Mouse (Mus musculus) v-Abl transformed pro-B cells (cell line): ENCODE results near the gene Col18a1.

Source experiments
- in situ Hi-C, 2 experiments: fragments of 400-800 bp; cut with MboI; formaldehyde crosslinking; loops; one replicate each; pipeline ENCODE4 v1.15.1; 2025; ENCODE audit not compliant: unreplicated experiment in 2 of 2

The Col18a1 gene

DNA sequence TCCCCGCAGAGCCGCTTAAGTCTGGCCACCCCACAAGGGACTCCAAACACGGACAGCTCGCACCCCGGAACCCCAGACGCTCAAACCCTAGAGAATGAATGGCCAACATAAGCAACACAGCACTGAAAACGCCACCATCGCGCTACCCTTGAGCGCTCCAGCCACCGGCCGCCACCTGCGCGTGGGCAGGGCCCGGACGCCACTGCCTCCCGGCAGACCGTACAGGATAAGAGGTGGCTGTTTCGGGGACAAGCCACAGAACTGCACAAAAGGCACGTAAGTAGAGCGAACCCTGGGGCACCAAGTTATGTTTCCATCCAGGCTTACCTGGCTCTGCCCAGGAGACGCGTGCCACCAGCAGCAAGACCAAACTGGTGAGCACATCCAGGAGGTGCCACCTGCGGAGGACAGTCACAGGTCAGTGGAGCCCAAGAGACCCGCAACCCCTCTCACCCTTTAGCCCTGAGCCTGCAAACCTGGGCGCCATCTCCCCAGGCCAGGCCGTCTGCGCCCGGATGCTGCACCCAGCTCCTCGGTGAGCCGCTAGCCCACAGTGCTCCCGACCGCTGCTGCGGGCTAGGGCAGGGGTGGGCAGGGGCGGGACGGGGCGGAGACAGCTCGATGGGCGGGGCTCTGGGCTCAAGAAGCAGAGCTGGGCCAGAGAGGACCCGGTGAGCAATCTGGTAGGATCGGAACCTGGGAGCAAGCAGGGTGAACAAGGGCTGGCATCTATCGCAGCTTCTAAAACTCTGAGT is at the start of gene Col18a1:
TSS of gene Col18a1 (minus strand) at position 586 of the 755 bp plus-strand sequence.
- in situ Hi-C loops = no loop called here

DNA sequence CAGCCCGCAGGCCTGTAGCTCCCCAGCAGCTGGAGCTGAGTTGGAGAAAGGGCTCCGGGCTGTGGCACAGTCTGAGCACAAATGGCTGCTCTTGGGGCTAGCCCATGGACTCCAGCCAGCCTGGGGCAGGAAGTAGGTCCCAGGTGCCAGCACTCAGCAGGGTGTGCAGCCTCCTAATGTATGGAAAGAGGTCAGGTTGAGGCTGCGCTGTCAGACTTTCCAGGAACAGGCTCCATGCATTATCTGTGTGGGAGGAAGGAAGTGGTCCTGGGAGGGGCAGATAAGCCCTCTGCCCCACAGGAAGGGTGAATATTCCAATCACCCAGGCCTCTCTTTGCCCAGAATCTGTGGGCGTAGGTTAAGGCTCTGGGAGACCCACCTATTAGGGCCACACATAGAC is 49.3 kb upstream of the Col18a1 start:
- in situ Hi-C loops = no loop called here

DNA sequence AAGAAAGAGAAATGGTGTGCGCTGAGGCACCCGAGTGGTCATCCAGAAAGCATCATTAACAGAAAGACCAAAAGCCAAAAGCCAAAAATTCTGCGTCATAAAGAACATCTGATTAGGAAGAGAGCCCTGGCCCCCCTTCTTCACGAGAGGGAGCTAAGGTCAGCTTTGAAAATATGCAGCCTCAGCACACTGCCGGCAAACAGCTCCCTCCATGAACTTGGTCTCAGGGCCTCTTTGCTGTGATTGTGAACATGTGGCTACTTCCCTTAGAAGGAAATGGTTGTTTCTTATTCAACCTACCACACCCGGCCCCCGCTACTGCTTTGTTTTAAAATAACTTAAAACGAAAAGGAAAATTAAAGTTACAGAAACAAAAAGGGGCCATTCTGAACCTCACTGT is 48.2 kb upstream of the Col18a1 start:
- in situ Hi-C loops = no loop called here

DNA sequence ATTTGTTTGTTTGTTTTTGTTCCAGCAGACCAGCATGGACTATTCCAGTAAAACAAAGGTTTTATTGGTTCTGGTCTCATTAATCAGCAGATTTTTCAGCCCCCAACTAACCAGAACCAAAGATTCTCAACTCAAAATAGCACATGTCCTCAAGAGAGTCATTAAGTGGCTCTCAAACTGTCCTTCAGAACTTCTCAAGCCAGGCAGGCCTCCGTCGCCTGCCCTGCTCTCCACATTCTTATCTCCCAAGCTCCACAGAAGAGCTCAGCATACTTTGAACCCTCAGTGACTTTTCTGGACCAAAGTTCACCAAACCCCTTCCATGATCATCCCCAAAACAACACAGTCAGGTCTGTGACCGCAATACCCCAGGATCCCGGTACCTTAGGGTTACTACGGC is 47.1 kb upstream of the Col18a1 start:
- in situ Hi-C loops = no loop called here

DNA sequence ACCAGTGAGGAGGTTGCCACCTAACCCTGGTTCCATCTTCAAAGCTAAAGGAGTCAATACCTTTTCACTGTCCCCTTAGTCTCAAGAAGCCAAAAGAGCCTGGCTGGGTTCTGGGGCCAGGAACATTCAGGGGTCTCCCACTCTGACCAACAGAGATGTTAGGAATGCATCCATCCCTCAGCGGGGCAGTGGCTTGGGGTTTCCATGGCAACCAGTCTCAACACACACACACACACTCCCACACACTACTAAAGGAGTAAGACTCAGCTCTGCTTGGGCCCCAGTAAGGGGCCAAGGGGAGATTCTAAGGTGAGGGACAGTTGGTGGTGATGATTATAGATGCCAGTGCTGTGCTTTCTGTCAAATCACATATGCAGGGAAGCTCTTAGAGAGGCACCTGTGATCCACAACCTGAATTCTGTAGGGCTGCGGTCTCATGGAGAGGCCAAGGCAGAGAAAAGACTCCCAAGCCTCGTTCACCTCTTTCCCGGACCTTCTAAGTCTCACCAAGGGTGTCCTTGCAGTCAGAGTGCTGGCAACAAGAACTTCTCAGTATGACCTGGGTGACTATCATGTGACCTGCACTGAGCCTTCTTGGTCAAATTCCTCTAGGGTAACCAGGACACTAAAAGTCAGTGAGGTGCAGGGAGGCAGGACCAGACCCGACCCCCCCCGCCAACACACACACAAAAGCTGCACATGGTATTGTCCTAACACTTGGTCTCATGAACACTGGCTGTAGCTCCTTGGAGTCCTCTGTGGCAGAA is 46.2 kb upstream of the Col18a1 start:
- in situ Hi-C loops = no loop called here

DNA sequence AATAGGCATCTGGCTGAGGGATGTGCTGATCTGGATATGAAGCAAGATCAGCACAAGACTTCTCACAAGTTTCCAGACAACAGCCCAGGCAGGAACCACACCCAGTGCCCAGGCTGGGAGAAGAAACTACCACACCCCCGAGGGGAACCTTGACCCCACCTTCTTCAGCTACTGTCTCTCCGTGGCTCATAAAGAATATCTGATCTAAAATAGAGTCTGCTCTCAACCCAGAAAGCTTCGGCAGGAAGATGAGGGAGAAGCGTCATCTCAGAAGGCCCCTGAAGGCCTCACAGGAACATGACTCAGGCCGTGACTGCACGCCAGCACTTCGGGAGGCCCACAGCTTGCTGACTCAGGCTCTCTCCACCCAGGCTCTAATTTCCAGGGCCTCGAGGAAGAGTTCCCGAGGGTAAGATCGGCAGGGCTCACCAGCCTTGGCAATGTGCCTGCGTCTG is 44.8 kb upstream of the Col18a1 start:
- in situ Hi-C loops = no loop called here

DNA sequence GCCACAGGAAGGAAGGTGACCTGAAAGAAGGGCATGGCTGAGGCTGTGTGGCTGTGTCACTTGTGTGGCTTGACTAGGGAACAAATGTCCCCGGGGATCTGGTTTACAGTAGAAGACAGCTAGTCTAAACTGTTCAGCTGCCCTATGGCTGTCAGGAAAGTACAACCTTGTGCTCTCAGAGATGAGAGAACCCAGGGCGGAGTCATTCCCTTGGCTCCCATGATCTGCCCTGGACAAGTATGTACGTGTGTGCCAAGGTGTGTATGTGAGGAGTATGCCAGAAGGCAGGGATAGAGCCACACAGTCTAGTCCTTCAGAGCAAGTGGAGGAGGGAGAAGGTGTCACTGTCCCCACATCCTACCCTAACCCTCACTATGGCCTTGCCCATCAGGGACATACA is 44.3 kb upstream of the Col18a1 start:
- in situ Hi-C loops = no loop called here

DNA sequence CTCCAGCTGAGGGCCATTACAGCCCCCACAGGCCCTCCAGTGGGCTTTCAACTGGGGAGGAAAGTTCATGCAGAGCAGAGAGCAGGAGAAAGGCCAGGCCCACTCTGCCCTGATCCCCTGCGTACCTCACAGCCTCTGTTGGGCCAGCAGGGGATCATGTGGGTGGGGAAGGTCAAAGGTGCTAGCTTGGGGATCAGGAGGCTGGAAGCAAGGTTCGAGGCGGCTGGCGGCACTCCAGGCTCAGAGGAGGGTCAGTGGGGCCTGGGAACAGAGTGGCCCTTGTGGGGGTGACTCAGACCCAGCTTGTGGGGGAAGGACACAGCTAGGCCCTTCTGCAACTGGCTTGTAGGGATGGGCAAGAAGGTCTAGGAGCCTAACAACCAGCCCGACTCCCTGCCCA is 42.9 kb upstream of the Col18a1 start:
- in situ Hi-C loops = no loop called here

DNA sequence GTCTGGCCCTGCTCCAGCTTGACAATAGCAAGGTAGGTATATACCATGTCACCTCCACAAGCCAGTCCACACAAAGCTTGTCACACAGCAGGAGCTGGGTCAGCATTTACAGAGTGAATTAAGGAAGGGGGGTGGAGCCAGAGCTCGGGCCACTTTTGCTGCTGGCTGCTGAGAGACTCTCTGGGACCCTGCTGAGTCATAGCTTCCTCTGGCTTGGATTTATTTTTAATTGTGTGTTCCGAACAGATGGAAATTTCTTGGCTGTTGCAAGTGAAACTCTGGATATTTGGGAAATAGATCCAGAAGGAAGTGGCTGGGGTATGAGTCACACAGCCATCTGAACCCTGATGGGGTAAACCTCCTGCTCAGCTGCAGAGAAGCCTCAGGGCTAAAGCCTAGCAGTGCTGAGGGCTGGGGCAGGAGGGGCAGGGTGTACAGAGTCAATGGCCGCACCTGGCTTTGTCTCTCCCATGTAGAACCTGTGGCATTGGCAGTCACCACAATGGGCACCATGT is 40.3 kb upstream of the Col18a1 start:
- in situ Hi-C loops = no loop called here

DNA sequence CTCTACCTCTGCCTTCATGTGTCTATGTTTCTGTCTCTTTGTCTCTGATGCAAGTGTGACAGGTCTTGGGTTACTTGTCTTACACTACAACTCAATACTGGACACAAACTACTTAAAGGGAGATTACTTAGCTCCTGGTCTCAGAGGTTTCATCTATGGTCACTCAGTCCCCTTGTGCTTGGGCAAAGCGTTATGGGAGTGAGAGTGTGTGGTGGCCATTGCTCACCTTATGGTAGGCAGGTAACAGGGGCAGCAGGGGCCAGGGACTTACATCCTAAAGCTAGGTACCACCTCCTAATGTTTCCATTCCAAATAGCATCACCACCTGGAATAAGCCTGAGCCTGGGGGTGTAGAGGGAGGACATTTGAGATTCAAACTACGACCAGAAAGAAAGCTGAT is 39.8 kb upstream of the Col18a1 start:
- in situ Hi-C loops = no loop called here

DNA sequence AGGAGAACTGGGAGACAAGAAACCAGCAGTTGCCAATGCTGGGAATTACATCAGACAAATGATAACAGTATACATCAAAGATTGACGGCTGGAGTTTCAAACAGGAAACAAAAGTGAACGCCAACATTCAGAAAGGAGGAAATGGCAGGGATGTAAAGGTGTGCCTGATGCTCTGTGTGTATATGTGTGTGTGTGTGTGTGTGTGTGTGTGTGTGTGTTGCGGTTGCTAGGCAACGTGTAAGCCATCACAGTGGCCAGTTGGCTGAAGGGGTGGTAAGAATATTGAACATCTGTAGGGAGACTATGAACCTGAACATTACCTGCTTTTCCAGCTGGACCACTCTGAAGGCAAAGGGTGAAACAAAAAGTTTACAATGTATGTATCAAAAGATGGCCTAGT is 37.6 kb upstream of the Col18a1 start:
- in situ Hi-C loops = no loop called here

DNA sequence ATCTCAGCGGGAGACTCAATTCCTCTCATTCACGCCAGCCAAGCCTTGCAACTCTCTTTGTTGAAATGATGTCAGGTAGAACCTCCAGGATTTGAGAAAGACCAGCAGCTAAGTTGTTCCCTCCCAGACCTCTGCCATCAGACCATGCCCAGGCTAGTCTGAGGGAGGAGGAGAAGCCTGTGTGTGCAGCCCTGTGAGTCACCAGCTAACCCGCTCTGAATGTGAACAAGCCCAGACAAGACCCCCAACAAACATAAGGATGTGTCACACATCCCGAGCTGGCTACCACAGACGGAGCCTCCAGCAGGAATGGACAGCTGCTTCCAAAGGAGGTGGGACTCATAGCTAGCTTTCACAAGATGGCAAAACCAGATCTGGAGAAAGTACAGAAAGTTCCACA is 35.6 kb upstream of the Col18a1 start:
- in situ Hi-C loops = no loop called here

DNA sequence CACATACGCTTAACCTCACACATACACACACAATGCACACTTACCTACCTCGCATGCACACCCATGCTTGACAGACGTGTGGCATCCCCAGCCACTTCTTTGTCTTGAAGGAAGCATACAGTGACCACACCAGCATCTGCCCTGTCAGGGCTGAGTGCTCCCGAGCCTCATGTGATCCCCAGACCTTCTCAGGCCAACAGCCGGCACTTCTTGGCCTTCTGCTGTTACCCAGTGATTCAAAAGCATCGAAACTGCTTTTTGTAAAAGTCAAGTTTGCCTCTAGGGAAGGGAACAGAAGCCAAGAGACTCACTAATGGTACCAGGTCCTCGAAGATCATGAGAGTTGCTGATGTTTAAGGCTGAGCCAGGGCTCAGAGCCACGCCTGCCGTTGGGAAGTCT is 33.9 kb upstream of the Col18a1 start:
- in situ Hi-C loops = no loop called here

DNA sequence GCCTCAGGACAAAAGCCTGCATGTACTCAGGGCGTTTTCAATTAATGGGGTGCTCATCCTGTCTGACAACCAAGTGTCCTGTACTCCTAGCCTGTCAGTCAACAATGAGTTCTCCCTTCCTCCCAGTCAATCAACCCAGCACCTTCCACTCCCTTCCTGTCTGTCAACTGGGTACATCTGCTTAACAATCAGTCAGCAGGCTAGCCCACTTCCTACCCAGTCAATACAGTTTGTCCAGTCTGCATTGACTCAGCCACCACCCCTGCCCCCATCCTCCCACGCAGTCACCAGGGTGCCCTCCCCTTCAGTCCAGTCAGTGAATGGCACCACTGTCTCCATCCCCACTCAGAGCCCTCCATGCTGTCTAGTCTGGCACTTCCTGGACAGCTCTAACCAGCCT is 32.9 kb upstream of the Col18a1 start:
- in situ Hi-C loops = no loop called here

DNA sequence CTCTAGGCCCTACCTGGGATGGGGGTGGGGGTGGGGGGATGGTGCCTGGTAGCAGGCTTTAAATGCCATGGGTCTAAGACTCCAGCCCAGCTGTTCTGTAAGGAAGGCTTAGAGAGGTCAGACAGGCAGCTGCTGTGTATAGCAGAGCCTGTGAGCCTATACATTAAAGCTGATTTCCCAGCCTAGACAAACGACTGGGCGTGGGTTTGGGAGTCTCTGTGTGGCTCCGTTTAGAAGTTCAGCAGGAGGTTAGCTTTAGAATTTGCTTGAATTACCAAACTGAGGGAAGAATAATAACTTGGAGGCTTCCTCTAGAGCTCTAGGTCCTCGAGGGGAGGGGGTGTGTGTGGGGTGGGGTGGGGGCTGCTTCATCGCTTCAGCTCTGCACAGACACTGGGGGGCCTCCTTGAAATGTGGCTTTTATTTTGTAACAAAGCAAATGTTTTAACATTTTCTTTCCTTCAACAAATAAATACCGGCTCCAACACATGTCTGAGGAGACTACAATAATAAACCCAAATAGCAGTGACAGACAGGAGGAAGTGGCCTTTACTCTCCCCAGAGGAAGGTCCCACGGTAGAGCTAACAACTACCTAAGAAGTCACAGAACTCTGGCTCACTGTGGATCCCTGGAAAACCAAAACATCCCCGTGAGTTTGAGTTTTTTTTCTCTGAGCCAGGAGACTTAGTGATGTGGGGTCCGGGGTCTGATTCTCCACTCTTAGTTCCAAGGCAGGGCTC is 31.3 kb upstream of the Col18a1 start:
- in situ Hi-C loops = no loop called here

DNA sequence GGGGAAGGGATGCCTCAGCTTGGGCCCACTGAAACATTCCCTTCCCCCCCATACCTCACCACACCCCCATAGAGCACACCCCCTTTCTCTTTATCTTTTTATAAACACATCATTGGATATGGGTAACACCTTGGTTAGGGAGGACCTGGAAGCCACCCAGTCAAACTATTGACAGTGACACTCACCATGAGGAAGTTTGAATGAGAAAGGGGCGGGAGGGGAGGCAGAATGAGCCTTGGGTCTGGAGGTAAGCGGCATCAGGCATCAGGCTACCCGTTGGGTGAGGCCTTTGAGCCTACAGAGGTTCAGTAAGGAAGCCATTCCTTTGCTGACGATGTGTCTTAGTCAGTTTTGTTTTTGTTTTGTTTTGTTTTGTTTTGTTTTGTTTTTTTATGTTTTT is 30.3 kb upstream of the Col18a1 start:
- in situ Hi-C loops = no loop called here

DNA sequence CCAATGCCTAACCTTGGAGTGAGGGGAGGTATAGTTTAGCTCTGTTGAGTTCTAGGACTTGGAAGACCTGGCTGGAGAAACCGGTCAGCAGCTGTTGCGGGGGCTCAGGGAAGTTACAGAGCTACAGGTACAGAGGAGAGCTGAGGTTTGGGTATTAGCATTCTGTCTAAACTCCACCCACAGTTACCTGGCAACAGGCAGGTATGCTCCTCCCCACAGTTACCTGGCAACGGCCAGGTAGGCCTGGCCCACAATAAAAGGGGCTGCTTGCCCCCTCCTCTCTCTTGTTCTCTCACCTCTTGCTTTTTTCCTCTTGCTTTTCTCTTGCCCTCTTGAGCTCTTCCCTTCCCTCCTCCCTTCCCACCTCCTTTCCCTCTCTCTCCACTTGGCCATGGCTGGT is 29.8 kb upstream of the Col18a1 start:
- in situ Hi-C loops = no loop called here

DNA sequence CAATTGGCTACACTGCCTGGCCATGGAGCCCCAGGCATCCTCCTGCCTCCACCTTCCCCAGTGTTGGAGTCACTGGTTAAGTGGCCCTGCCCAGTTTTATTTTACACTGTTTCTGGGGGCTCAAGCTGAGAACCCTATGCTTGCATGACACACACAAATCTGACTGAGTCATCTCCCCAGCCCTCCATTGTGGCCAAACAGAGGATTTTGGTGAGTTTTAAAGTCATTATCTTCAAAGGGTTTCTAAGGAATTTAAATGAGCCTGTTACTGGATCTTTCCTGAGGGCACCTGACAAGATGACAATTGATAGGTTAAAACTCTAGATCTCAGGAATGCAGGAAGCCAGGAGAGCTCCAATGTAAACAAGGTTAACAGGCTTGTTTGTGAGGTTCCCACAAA is 27.1 kb upstream of the Col18a1 start:
- in situ Hi-C loops = no loop called here

DNA sequence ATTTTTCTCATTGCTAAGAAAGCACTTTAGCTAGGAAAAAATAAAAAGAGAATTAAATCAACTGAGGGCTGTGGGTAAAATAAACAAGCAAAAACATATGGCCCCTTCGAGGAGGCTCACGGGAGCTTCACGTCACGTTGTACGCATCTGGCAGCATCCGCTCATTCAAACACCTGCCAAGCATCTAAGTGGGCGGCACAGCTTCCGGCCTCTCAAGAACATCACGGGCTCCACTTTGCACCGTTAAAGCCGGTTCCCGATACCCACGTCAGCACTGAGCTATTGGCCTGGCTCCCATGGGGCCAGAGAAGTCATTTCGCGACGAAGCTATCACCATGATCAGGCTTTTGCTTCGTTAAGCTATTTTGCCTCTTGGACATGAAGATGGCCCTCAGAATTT is 26.4 kb upstream of the Col18a1 start:
- in situ Hi-C loops = no loop called here

DNA sequence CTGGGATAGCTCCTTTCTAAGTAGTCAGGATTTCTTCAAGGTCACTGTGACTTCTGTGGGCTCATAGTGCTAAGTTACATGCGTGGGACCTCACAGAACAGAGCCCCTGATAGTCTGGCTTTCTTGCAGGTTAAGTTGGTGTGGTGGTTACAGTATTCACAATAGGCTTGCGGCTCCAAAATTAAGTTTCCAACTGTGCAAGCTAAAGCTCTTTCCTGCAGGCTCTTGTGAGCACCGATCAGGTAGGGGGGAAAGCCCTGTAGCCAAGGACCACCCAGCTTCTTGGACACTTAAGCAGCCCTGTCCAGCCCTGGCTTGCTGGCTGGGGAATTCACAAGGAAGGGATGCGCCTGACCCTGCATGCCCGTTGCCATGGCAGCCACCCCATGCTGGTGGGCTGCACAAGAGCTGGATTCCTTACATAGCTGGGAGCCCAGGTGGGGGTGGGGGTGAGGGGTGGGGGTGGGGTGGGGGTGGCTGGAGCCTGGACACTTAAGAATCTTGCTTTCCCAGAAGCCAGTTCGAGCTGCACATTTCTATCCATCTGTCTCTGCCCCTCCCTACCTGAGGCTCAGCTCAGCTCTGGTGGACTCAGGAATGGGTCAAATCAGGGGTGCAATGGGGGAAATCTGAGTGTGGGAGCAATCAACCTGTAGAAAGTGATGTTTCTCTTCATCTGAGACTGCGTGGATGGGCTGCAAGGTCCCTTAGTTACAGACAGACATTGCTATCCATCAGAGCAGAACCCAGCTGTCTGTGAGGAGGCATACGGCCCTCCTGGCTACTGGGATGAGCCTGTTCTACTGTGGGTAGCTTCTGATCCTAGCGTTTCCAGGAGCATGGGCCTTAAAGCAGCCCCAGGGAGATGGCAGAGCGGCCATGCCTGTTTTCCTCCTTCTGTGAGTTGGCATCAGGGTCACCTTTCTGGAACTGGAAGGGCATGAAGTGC is 24.9 kb upstream of the Col18a1 start:
- in situ Hi-C loops = no loop called here
